Mouse (Mus musculus): ENCODE measurements at regions not wholly inside any gene's neighbourhood (a gene's known extent, or its start where the extent isn't known, plus 50 kb on each side); places are given as distances from the start of the nearest gene placed in this dataset.

GRCm38 (mm10) chr4:95417075-95417474 is 140.2 kb upstream of the Fggy start:
- TF ChIP-seq CTCF (IDR thresholded peaks at IDR 0.05; ENCODE audit: extremely low read depth, insufficient read length, insufficient replicate concordance, low read depth, low read length) (no peak), POLR2A (IDR thresholded peaks at IDR 0.05; ENCODE audit: low read depth, low read length) (no peak)
